Mouse (Mus musculus) testis, adult 2 months (tissue): ENCODE measurements at regions not wholly inside any gene's neighbourhood (a gene's known extent, or its start where the extent isn't known, plus 50 kb on each side); places are given as distances from the start of the nearest gene placed in this dataset.

ENCODE experiments used
- CTCF ChIP-seq: fragments of 200-500 bp; IDR thresholded peaks from 2 replicates; pipeline ENCODE4 v1.5.1; 2012; ENCODE audit warnings: low read depth, mild to moderate bottlenecking, inconsistent platforms, low read length, moderate library complexity; ENCODE audit not compliant: control insufficient read depth, insufficient read depth, insufficient replicate concordance
- POLR2A ChIP-seq: fragments of 200-500 bp; IDR thresholded peaks from 2 replicates; pipeline ENCODE4 v1.6.1; 2012; ENCODE audit warnings: low read depth, mild to moderate bottlenecking, inconsistent platforms, low read length, moderate library complexity; ENCODE audit not compliant: control insufficient read depth

GRCm38 (mm10) chr13:119081691-119082090 is 346.7 kb upstream of the Paip1 start:
- TF ChIP-seq CTCF (no peak), POLR2A (no peak)
